Mouse (Mus musculus) kidney, postnatal 25 days (tissue): ENCODE data around the gene Gmppb.

Source experiments
- DNase-seq, 2 experiments: peaks; one replicate each; pipeline ENCODE4 v3.0.0; 2021; ENCODE audit warnings: mixed read lengths in 2 of 2

Gmppb gene

GRCm38 (mm10) chr9:108080168-108080567 is 31.1 kb downstream of the Gmppb start, which contains the start of gene Mst1:
Gene Mst1 (plus strand): TSS chr9:108080436.
- DNase-seq = no peak

- peak in 1 of 2 experiments; percentile 70 for DNase-seq
Observed at GRCm38 (mm10) chr9:108082549-108082948, 33.5 kb downstream of the Gmppb start.

- DNase-seq = no peak
Observed at GRCm38 (mm10) chr9:108082988-108083431, 34.0 kb downstream of the Gmppb start, which contains the start of gene Rnf123. Gene Rnf123 (minus strand): TSS chr9:108083346.

- DNase-seq = no peak
Observed at GRCm38 (mm10) chr9:108083561-108083960, 34.5 kb downstream of the Gmppb start.

- DNase-seq = peak; percentile 52 to 81
Observed at GRCm38 (mm10) chr9:108085261-108085660, 36.2 kb downstream of the Gmppb start.

GRCm38 (mm10) chr9:108090611-108091120 is 41.6 kb downstream of the Gmppb start:
- peak; percentile 66 to 88 for DNase-seq

- DNase-seq = peak in 1 of 2 experiments; percentile 62
Observed at GRCm38 (mm10) chr9:108093586-108093985, 44.5 kb downstream of the Gmppb start.

GRCm38 (mm10) chr9:108094184-108094941 is 45.3 kb downstream of the Gmppb start, which contains the start of gene Apeh:
Gene Apeh (minus strand): TSS chr9:108094606.
- peak; percentile 98 for DNase-seq

GRCm38 (mm10) chr9:108094998-108095411 is 46.0 kb downstream of the Gmppb start:
- DNase-seq = peak; percentile 32 to 65

- DNase-seq = peak; percentile 80 to 82
Observed at GRCm38 (mm10) chr9:108095518-108095917, 46.5 kb downstream of the Gmppb start.

GRCm38 (mm10) chr9:108095949-108096712 is 47.1 kb downstream of the Gmppb start:
- DNase-seq = peak in 1 of 2 experiments; percentile 51

- DNase-seq = no peak
Observed at GRCm38 (mm10) chr9:108099619-108100018, 50.6 kb downstream of the Gmppb start.
